ENCODE assay signal across 8 mouse cellular contexts in genomic region chr9:67633761-67634441, GRCm38 (mm10).
DNase-seq lines count a peak whose midpoint lies in the region; ATAC-seq lines count a peak whose summit lies in the region.

No protein-coding gene starts in this region.

- H3K4me1 ChIP-seq in lung, embryonic 15.5 days, result peaks cover 18% of the 10 kb centered on the region

- H3K27ac ChIP-seq in lung, embryonic 15.5 days, result peak overlapping the region; percentile 46; the same call in 1 of the 2 replicates

- H3K4me3 ChIP-seq in lung, embryonic 15.5 days, result peak overlapping the region; percentile 78

- no peaks in the 10 kb centered on the region for H3K36me3 ChIP-seq in lung, embryonic 15.5 days

- under 1% methylated on average over 58 of the region's 61 CpGs for WGBS in lung, embryonic 15.5 days

- intact Hi-C loops in heart, postnatal 36 days (cut with DNase I), result loop anchor here (5.0 kb wide), 2 partner anchors 47 to 317 kb away; no protein-coding TSS in a partner anchor

- ATAC-seq in lung, embryonic 15.5 days (ENCODE audit: borderline replicate concordance, extremely low read depth, low FRiP score, low TSS enrichment), result peak; percentile 69

- no peaks in the 10 kb centered on the region for H3K9me3 ChIP-seq in lung, embryonic 15.5 days

- H3K27me3 ChIP-seq in lung, embryonic 15.5 days, result peaks cover 28% of the 10 kb centered on the region; the same call in 1 of the 2 replicates

- H3K9ac ChIP-seq in lung, embryonic 15.5 days, result peak overlapping the region; percentile 78

- DNase-seq in NIH3T3 (ENCODE audit: low read depth), result peak; percentile 83
- DNase-seq in cerebellum, adult 18-20 months, result peak; percentile 56 to 80
- DNase-seq in forelimb bud, embryonic 11.5 days (ENCODE audit: low read depth, low spot score), result peak; percentile 59
- DNase-seq in heart, postnatal 36 days, result peak; percentile 61 to 80
- peak; percentile 71 for DNase-seq in layer of hippocampus, adult 9-11 months
- DNase-seq in retina, postnatal 1 day, result peak; percentile 83
- peak; percentile 68 for DNase-seq in yolk sac, embryonic 10.5 days (ENCODE audit: low spot score)

- peak overlapping the region; percentile 99 for H3K4me2 ChIP-seq in lung, embryonic 15.5 days

Comparison
In these comparisons a context has a peak if more than half of its experiments do, and no peak if none do; other contexts are left out.
1. Peak in every context shown above with its lines: DNase-seq, ATAC-seq, H3K4me3 ChIP-seq and H3K27ac ChIP-seq.